Mouse (Mus musculus) lung, postnatal 0 days (tissue): ENCODE data around the gene Slc45a3.

Experiments used
- CTCF ChIP-seq: IDR thresholded peaks from 2 replicates; pipeline ENCODE4 v1.5.1; 2016; ENCODE audit warnings: antibody characterized with exemption, mild to moderate bottlenecking
- EP300 ChIP-seq: IDR thresholded peaks from 2 replicates; pipeline ENCODE4 v1.6.1; 2016; ENCODE audit warnings: antibody characterized with exemption, mild to moderate bottlenecking, control low read depth

GRCm38 (mm10) chr1:131963085-131963951 is 551 bp downstream of the Slc45a3 start:
- TF ChIP-seq CTCF (no peak), EP300 (no peak)
